Mouse (Mus musculus): ENCODE data around the gene Skida1. TPM values are rescaled to one million over a fixed set of nuclear protein-coding genes. Genes with fewer than 3 reads are reported as not detected.

Skida1 gene
- total RNA-seq, 1 experiment from 2014 or later: not detected

DNA sequence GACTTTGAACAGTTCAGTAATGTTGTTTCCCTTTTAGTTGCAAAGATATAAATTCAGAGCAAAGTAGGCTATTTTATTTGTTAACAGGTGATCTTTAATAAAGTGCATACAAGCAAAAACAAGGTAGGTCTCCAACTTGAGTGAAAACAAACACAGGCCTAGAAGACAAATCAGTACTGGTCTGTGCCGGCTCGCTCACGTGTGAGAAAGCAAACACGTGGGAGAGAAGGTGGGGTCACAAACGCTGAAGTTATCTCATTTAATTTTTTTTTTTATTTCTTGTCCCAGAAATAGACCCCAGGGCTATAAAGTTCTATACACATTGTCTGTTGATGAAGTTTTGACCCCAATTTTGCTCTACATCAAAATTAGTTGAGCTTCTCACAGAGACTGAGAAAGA is 23.7 kb downstream of the Skida1 start:
- no peak for ATAC-seq (replicated peaks; ENCODE audit: low read depth, poor library complexity, severe bottlenecking)

DNA sequence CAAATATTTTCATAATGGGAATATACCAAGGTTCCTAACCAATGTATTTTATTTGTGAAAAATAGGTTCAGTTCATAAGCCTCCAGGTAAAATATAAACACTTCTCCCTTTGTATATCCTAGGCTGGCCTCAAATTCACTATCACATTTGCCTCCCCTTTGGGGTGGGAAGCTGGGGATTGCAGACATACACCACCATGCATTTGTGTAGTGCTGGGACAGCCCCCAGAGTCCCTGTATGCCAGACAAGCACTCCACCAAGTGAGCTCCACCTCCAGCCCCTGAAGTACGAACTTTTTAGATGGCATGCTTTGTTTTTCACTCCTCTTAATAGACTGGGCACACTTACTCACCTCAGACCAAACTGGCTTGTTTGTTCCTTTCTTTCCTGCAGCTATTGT is 26.0 kb downstream of the Skida1 start:
- ATAC-seq (replicated peaks; ENCODE audit: low read depth, poor library complexity, severe bottlenecking): no peak

DNA sequence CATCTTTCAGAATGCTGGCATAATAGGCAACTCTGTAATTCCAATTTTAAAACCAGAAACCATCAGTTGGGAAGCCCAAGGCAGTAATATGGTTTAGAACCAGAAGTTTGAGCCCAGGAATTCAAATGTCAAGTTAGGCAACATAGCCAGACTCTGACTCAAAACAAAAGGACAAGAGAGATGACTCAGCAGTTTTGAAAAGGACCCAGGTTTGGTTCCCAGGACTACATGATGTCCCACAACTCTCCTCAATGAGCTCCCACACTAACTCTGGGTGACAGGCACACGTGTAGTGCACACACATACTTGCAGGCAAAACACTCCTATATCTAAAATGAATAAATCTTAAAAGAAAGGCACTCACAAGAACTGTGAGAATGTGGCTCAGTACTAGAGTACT is 29.7 kb downstream of the Skida1 start:
- no peak for ATAC-seq (replicated peaks; ENCODE audit: low read depth, poor library complexity, severe bottlenecking)

GRCm38 (mm10) chr2:18017321-18017720 is 31.5 kb downstream of the Skida1 start:
- ATAC-seq (replicated peaks; ENCODE audit: low read depth, poor library complexity, severe bottlenecking): no peak

DNA sequence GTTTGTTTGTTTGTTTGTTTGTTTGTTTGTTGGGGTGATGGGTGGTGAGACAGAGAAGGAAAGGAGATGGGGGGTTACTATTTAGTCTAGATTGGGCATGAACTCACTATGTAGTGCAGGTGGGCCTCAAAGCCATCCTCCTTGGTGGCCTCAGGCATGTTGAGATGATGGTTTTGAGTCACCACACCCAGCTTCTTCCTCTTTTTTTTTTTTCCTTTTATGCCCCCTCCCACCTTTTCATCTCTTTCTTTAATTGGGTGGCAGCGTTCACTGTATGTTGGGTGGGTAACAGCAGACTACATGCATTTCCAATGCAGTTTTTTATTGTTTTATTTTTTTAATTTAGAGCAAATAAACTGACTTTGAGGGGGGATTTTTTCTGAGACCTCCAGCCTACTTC is 32.2 kb downstream of the Skida1 start:
- no peak for ATAC-seq (replicated peaks; ENCODE audit: low read depth, poor library complexity, severe bottlenecking)

GRCm38 (mm10) chr2:18015581-18015980 is 33.3 kb downstream of the Skida1 start:
- no peak for ATAC-seq (replicated peaks; ENCODE audit: low read depth, poor library complexity, severe bottlenecking)

DNA sequence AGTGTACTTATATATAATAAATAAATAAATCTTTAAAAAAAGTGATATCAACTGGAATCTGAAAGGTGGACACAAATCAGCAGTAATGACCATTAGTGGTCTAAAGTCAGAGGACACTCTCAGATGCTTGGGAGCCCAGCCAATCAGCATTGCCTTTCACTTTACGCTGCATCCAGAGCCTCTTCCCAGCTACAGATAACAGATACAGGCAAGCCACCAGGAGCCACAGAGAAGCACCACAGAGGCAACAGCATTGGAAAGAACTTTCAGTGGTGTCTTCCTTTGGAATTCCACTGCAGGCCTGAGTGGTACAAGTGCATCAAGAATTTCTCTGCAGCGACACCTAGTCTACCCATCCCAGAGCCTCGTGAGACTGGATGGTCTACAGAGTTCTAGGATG is 36.0 kb downstream of the Skida1 start:
- no peak for ATAC-seq (replicated peaks; ENCODE audit: low read depth, poor library complexity, severe bottlenecking)

- ATAC-seq (replicated peaks; ENCODE audit: low read depth, poor library complexity, severe bottlenecking): no peak
Measured at GRCm38 (mm10) chr2:18011226-18011625, 37.6 kb downstream of the Skida1 start.

DNA sequence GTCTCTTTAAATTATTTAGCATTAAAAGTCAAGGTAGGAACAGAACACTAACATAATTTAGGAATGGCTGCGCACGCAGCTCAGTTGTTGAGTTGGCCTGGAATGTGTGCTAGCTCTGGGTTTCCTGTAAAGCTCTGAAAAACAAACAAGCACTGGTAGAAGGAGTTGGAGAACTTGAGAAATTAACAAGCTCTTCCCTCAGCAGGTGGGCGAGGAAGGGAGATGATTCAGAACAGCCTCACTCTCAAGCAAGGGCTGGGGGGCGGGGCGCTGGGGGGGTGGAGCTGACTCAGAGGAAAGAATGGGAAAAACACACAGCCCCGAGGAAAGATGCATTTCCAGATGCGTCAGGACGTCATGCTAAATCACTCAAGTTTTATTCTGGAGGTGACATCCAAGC is 43.7 kb downstream of the Skida1 start:
- ATAC-seq (replicated peaks; ENCODE audit: low read depth, poor library complexity, severe bottlenecking): no peak

DNA sequence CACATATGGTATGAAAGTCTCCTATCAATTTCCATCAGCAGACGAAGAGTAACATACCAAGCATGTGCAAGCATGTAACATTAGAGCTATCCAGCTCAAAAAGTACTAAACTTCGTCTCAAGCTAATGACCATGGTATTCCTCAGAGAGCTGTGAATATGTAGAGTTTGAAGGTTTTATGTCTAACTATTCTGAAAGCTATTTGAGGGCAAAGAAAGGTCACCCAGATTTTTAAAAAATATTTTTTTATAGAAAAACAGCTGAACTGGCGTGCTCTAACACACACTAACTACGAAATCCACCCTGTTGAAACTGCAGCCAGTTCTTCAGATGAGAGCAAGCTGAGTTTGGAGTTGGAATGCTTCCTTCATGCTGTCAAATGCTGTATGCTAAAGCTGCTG is 44.6 kb downstream of the Skida1 start:
- ATAC-seq (replicated peaks; ENCODE audit: low read depth, poor library complexity, severe bottlenecking): no peak

DNA sequence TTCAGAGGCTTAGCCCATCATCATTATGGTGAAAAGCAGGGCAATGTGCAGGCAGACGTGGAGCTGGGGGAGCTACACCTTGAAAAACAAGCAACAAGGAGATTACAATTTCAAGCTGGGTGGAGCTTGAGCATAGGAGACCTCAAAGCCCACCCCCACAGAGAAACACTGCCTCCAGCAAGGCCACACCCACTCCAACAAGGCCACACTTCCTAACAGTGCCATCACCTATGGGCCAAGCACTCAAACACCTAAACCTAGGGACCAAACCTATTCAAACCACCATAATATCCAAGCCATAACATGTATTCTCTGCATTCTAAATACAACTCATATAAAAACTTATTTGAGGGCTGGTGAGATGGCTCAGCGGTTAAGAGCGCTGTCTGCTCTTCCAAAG is 46.5 kb downstream of the Skida1 start:
- ATAC-seq (replicated peaks; ENCODE audit: low read depth, poor library complexity, severe bottlenecking): no peak

GRCm38 (mm10) chr2:17996858-17997257 is 52.0 kb downstream of the Skida1 start, which contains the start of gene H2al2a:
Gene H2al2a (minus strand): TSS chr2:17996958.
- ATAC-seq (replicated peaks; ENCODE audit: low read depth, poor library complexity, severe bottlenecking): no peak

Other genes starting within 250 kb of the Skida1 start
- not detected in 2 replicates for gene H2al2a, start 52.1 kb downstream of the Skida1 start, total RNA-seq (2017)
- 0.27 TPM in 1 of 2 replicates, not detected in the other for gene A930004D18Rik, start 11.3 kb downstream of the Skida1 start, total RNA-seq (2017)
- 46.1 and 71.7 TPM in 2 replicates for gene Mllt10, start 6.2 kb upstream of the Skida1 start, total RNA-seq (2017)